Mouse (Mus musculus) gastrocnemius, postnatal 4 days (tissue): ENCODE measurements around the gene Prkx. TPM values are rescaled to one million over a fixed set of nuclear protein-coding genes. Genes with fewer than 3 reads are reported as not detected.

ENCODE experiments used
- DNase-seq, 2 experiments: peaks; one replicate each; pipeline ENCODE4 v3.0.0; 2021 to 2022; ENCODE audit warnings: low spot score in 2 of 2, mixed read lengths in 2 of 2
- long read RNA-seq, 2 experiments: library from polyadenylated mRNA; stranded (forward); transcript quantifications; one replicate each; pipeline ENCODE4 v2.0.0; 2021
- total RNA-seq, 2 experiments: library from RNA; stranded (reverse); gene quantifications; 2 replicates each; pipeline ENCODE4 v1.2.3; 2021

Gene Prkx
- 1 to 10 TPM; 6.4 to 7.2 TPM for total RNA-seq
- long read RNA-seq, experiment 1, full-length matches to known transcripts: 4 of 5 reads
- long read RNA-seq, experiment 1, partial matches to known transcripts: 1 of 5 reads
- long read RNA-seq, experiment 1, other reads (novel, unspliced or antisense): 0 of 5 reads
- long read RNA-seq, experiment 2, full-length matches to known transcripts: 1 of 4 reads
- long read RNA-seq, experiment 2, partial matches to known transcripts: 1 of 4 reads
- long read RNA-seq, experiment 2, other reads (novel, unspliced or antisense): 2 of 4 reads

- peak; percentile 6 to 18 for DNase-seq
These were observed at the start of gene Prkx for GRCm38 (mm10) chrX:77796238-77796835. TSS of gene Prkx (minus strand) at chrX:77796278.

DNA sequence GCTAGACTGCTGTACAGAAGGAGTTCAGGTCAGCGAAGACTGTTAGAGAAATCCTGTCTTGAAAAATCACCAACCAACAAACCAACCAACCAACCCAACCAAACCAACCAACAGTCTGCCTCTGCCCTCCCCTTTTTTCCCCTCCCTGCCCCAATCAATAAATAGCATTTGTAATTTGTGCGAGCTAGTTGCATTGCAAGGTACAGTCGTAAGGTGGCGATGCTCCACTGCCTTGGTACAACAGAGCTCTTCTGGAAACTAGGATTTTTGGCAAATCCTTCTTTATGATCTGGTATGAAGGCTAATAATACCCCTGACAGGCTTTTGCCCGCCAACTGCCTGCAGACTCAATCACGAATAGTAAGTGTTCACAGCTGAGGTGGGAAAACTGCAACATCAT lies 16.0 kb upstream of the Prkx start:
- DNase-seq: no peak

- DNase-seq: peak in 1 of 2 experiments; percentile 9
These were observed 14.6 kb upstream of the Prkx start for GRCm38 (mm10) chrX:77810608-77811206.

- peak in 1 of 2 experiments; percentile 10 for DNase-seq
These were observed 12.5 kb upstream of the Prkx start for GRCm38 (mm10) chrX:77808602-77809001.

- no peak for DNase-seq
These were observed 6.2 kb upstream of the Prkx start for GRCm38 (mm10) chrX:77802293-77802692.

DNA sequence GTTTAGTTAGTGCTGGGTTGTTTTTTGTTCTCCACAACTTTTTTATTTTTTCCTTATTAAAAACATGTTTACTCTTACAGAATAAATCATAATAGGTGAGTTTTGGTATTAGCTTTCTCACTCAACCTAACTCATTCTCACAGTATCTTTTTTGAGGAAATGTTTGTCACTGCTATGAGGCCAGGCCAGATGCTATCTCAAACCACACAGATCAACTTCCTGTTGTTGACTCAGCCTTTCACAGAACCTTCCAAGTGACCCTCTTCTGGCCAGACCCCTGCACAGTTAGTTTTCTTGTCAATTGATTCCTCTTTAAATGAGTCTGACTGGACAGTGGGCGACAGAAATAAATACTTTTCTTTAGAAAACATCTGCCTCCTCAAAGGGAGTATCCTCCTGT lies 5.5 kb upstream of the Prkx start:
- no peak for DNase-seq

DNA sequence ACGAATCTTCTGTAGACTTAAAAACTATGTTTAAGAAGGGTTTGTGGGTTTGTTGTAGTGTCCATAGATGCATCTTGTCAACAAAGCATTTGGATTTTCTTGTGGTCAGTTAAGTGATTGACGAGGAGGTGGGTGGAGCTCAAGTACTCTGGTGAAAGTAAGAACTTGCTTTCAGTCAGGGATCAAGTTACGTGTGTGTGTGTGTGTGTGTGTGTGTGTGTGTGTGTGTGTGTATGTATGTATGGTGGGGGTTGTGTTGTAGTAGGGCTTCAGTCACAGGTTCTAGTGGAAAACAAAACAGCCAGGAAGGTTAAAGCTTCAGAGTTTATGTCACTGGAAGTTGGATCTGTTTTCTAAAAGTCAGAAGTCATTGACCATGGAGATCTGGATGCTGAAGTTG lies 3.5 kb upstream of the Prkx start:
- DNase-seq: no peak

DNA sequence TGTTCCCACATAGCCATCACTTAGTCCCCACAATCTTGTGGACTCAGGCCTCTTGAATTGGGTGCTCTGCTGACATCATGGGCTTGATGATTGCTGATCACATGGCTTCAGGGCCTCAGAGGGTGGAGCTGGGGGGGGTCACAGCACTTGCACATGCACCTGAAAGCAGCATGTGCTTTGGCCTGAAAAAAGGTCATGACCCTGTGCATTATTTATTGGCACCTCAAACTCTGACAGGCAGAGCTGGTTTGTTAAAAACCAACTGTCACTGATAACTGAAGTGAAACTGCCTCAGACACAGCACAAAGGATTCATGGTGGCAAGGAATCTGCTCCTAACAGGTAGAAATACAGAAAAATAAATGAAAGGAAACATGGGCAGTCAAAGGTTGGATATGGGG lies 1.7 kb upstream of the Prkx start:
- DNase-seq: no peak

DNA sequence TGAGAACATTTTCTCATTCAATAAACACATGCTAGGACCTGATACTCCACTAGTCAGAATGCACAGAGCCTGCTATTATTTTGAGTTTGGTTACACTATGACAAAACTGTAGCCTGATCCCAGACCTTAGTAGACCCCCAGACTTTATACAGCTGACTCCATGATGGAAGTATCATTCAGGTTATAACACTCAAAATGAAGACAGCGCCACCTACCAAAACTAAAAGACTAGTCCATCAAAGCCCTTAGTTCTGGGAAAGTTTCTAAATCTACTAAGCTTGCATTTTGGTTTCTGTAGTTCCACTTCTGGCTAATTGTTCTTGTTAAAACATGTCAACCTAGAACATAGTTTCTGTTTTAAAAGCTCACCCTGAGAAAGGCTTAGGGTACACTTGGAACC lies 838 bp upstream of the Prkx start:
- no peak for DNase-seq

DNA sequence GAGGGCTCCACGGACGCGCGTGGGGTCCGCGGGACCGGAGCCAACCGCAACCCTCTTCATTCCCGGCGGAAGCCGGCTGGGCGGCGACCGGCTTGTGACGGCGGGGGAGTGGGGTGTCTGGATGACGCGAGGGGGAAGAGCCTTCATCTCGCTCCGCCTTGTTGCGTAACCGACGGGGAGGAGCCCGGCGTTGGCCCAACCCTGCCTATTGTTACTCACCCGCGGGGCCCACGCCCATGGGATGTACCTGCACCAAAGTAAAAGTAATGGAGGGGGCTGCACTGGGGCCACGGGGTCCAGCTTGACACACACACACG lies 262 bp downstream of the Prkx start:
- peak; percentile 70 to 85 for DNase-seq

DNA sequence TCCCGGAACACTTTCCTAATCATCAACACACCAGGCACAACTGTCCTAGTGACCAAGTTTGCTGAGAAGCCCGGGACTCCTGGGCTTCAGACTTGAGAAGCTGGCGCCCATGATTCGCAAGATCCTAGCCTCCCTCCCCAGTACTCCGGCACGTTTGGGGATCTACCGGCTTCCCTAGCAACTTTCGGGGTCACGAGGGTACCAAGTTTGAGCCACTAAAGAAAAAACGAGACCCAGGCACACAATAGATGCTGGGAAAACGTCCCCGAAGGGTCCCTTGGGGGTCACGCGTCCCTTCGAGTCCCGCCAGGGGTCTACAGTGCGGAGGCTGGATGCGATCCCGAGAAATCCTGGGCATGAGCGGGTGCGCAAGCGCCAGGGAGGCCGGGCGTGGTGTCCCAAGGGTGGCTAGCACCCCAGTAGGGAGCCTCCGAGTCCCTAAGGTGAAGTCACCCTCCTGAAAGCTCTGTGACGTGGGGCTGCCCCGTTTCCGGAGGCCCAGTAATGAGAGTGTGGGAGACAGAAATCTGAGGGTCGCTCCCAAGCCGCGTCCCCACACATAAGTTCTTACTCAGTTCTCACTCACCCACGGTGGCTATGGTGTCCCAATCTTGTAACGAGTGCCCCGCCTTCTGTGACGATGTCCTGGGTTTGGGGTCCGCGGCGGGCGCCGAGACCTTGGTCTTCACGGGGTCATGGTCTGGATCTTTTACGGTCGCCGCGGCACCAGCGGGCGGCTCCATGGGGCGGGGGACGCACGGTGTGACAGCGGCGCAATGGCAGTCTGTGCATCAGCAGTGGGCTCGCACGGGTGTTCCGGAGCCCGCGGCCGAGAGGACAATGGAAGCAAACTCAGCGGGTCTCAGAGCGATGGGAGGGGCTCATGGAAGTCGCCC lies 868 bp downstream of the Prkx start:
- peak; percentile 9 to 16 for DNase-seq

DNA sequence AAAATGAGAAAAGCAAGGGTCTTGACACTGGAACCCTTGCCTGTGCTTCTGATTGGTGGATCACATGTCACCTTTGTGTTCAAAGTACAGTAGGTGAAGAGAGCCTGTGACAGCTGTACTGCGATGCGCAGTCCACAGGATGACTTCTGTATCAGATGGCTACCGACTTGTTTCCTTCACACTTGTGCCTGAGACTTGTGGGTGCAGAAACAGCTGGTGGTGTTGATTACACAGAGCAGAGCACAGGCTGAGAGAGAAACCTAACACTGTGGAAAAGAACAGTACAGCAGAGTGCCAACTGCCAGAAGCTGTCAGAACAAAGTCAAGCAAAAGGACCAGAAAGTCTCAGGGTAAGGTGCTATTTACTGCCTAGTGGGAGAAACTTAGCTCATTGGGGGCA lies 7.4 kb downstream of the Prkx start:
- DNase-seq: no peak

DNA sequence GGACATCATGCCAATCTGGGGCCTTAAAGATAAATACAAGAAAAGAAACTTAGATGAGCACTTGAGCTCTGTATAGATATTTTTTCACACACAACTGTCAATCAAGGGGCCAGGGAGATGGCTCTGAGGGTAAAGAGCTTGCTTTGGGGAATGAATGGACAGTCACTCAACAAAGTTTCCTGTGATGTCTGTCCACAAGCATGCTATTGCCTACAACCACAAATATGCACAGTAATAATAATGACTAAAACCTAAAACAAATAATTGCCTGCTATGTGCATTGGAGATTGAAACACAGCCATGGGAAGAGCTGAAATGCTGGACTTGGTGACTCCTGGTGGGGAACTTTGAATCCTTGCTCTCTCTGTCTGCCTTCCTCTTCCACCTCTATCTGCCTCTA lies 9.7 kb downstream of the Prkx start:
- no peak for DNase-seq

- DNase-seq: no peak
These were observed 18.3 kb downstream of the Prkx start for GRCm38 (mm10) chrX:77777822-77778221.

- DNase-seq: no peak
These were observed 30.9 kb downstream of the Prkx start for GRCm38 (mm10) chrX:77765153-77765552.

DNA sequence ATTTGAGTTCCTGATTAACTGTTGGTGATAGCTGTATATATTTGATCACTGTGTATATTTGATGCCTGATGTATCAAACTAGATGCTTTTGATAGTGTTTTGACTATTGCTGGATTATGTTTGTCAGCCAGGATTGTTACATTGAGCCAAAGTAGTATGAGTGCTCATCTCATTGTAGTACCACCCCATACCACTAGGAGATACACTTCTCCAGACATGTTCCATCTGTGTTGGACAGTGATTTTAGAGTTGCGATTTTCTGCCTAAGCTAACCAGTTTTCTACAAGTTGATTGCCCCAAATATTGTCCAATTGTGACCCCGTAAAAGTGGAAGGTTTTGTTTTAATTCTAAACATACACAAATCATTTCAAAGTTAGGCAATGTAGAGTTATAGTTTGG lies 51.8 kb downstream of the Prkx start:
- no peak for DNase-seq

- no peak for DNase-seq
These were observed 54.7 kb downstream of the Prkx start for GRCm38 (mm10) chrX:77741383-77741782.

- no peak for DNase-seq
These were observed 62.0 kb downstream of the Prkx start for GRCm38 (mm10) chrX:77733930-77734536.

DNA sequence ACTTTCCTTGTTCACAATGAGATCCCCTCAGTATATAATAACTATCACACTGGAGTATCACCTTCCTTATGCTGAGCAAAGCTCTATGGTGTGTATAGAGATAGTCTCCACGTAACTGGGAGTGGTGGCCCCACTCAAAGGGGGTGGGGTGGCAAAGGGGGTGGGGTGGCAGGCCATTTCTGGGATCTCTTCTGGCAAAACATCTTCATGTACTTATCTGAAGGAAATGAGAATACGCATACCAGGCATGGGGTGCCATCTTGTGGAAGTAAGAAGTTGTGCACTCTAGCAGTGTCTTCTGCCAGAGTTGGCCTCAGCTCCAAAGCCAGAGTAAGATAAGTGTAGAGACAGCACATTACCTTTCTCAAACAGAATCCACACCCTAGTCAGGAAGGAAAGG lies 75.8 kb downstream of the Prkx start:
- peak in 1 of 2 experiments; percentile 8 for DNase-seq
